Mouse (Mus musculus) CH12.LX (cell line): ENCODE measurements around the gene Ptgis. TPM values are rescaled to one million over a fixed set of nuclear protein-coding genes. Genes with fewer than 3 reads are reported as not detected.

Experiments
- DNase-seq: peaks from one replicate; pipeline ENCODE4 v3.0.0-alpha.2; 2013; ENCODE audit errors: extremely low read depth
- H3K27ac ChIP-seq: 2 replicates; pipeline ENCODE4 v1.5.1; 2012; ENCODE audit warnings: low read depth, mild to moderate bottlenecking, control low read depth, moderate library complexity; ENCODE audit not compliant: insufficient read depth
- H3K27me3 ChIP-seq: replicated peaks from 2 replicates; pipeline ENCODE3; 2012; ENCODE audit warnings: inconsistent platforms
- H3K36me3 ChIP-seq, 2 experiments: replicated peaks in 1 of 2; 2 replicates each; pipeline versions ENCODE3 to v1.6.1; 2012; ENCODE audit warnings: inconsistent platforms in 1 of 2, low read length in 1 of 2, mild to moderate bottlenecking in 1 of 2, mixed read lengths in 1 of 2, moderate library complexity in 1 of 2; ENCODE audit not compliant: control insufficient read depth in 1 of 2, insufficient read depth in 1 of 2
- H3K4me1 ChIP-seq, 2 experiments: 2 replicates each; pipeline ENCODE4 v1.6.1; 2012; ENCODE audit warnings: inconsistent platforms in 1 of 2, moderate library complexity in 1 of 2; ENCODE audit not compliant: insufficient read depth in 2 of 2, control insufficient read depth in 1 of 2
- H3K4me2 ChIP-seq: 2 replicates; pipeline ENCODE4 v1.6.1; 2012; ENCODE audit warnings: low read depth, mild to moderate bottlenecking, control low read depth; ENCODE audit not compliant: poor library complexity, insufficient read depth, severe bottlenecking
- H3K4me3 ChIP-seq, 3 experiments: fragments of 150-350 bp in 1 of 3; sonication (generic) in 1 of 3; replicated peaks in 1 of 3; 2 replicates each; pipeline versions ENCODE3 to v1.5.1; 2011 to 2012; ENCODE audit warnings: low read depth in 2 of 3, low read length in 2 of 3, mild to moderate bottlenecking in 2 of 3, moderate library complexity in 2 of 3, control low read depth in 1 of 3, improper control_type of control experiment in 1 of 3, inconsistent platforms in 1 of 3, mixed read lengths in 1 of 3; ENCODE audit not compliant: poor library complexity in 1 of 3
- H3K79me2 ChIP-seq: replicated peaks from 2 replicates; pipeline ENCODE4 v1.6.1; 2012; ENCODE audit warnings: mild to moderate bottlenecking, moderate library complexity; ENCODE audit not compliant: control insufficient read depth, poor library complexity, insufficient read depth, severe bottlenecking; ENCODE audit errors: extremely low read depth
- H3K9ac ChIP-seq: 2 replicates; pipeline ENCODE4 v1.6.1; 2012; ENCODE audit warnings: low read depth, mild to moderate bottlenecking, control low read depth, moderate library complexity; ENCODE audit not compliant: insufficient read depth
- H3K9me3 ChIP-seq: replicated peaks from 2 replicates; pipeline ENCODE3; 2012; ENCODE audit warnings: low read length, inconsistent platforms, mixed read lengths
- E2F4 ChIP-seq: IDR thresholded peaks from 2 replicates; pipeline ENCODE4 v1.6.1; 2011; ENCODE audit warnings: low read depth, low read length, improper control_type of control experiment; ENCODE audit not compliant: insufficient replicate concordance
- ELF1 ChIP-seq: IDR thresholded peaks from 2 replicates; pipeline ENCODE4 v1.6.1; 2014; ENCODE audit warnings: low read depth, mild to moderate bottlenecking, inconsistent platforms, low read length, improper control_type of control experiment
- EP300 ChIP-seq: IDR thresholded peaks from 2 replicates; pipeline ENCODE4 v1.6.1; 2011; ENCODE audit warnings: low read length, improper control_type of control experiment
- ETS1 ChIP-seq: conservative IDR thresholded peaks from 2 replicates; pipeline ENCODE4 v1.6.1; 2012; ENCODE audit warnings: low read depth, mild to moderate bottlenecking, inconsistent platforms, low read length, improper control_type of control experiment, moderate library complexity
- HCFC1 ChIP-seq: IDR thresholded peaks from 2 replicates; pipeline ENCODE4 v1.6.1; 2012; ENCODE audit warnings: low read depth, mild to moderate bottlenecking, inconsistent platforms, low read length, improper control_type of control experiment
- KAT2A ChIP-seq: IDR thresholded peaks from 2 replicates; pipeline ENCODE4 v1.6.1; 2012; ENCODE audit warnings: low read length, improper control_type of control experiment, inconsistent platforms; ENCODE audit not compliant: insufficient replicate concordance
- MAX ChIP-seq: IDR thresholded peaks from 2 replicates; pipeline ENCODE4 v1.6.1; 2011; ENCODE audit warnings: low read length, improper control_type of control experiment
- MAZ ChIP-seq: IDR thresholded peaks from 2 replicates; pipeline ENCODE4 v1.6.1; 2012; ENCODE audit warnings: low read depth, mild to moderate bottlenecking, inconsistent platforms, low read length, improper control_type of control experiment, moderate library complexity
- MEF2A ChIP-seq: IDR thresholded peaks from 2 replicates; pipeline ENCODE4 v1.6.1; 2014; ENCODE audit warnings: low read depth, mild to moderate bottlenecking, inconsistent platforms, low read length, improper control_type of control experiment, borderline replicate concordance
- MYC ChIP-seq: IDR thresholded peaks from 2 replicates; pipeline ENCODE4 v1.6.1; 2011; ENCODE audit warnings: low read depth, mild to moderate bottlenecking, improper control_type of control experiment, low read length
- PAX5 ChIP-seq: IDR thresholded peaks from 2 replicates; pipeline ENCODE4 v1.6.1; 2012; ENCODE audit warnings: low read length, inconsistent platforms, mixed read lengths
- POLR2A ChIP-seq: IDR thresholded peaks from 2 replicates; pipeline ENCODE4 v1.6.1; 2011; ENCODE audit warnings: low read depth, mild to moderate bottlenecking, improper control_type of control experiment, low read length
- RAD21 ChIP-seq: IDR thresholded peaks from 2 replicates; pipeline ENCODE4 v1.6.1; 2011; ENCODE audit warnings: low read depth, mild to moderate bottlenecking, low read length, improper control_type of control experiment, moderate library complexity
- RCOR1 ChIP-seq: conservative IDR thresholded peaks from 2 replicates; pipeline ENCODE4 v1.6.1; 2012; ENCODE audit warnings: low read depth, mild to moderate bottlenecking, inconsistent platforms, low read length, improper control_type of control experiment
- TCF12 ChIP-seq: IDR thresholded peaks from 2 replicates; pipeline ENCODE4 v1.6.1; 2014; ENCODE audit warnings: low read depth, mild to moderate bottlenecking, inconsistent platforms, low read length, improper control_type of control experiment
- USF1 ChIP-seq: IDR thresholded peaks from 2 replicates; pipeline ENCODE4 v1.6.1; 2014; ENCODE audit warnings: low read depth, mild to moderate bottlenecking, inconsistent platforms, low read length, improper control_type of control experiment
- ZKSCAN1 ChIP-seq: IDR thresholded peaks from 2 replicates; pipeline ENCODE4 v1.6.1; 2012; ENCODE audit warnings: low read depth, inconsistent platforms, low read length, improper control_type of control experiment, borderline replicate concordance
- ZMIZ1 ChIP-seq: IDR thresholded peaks from 2 replicates; pipeline ENCODE4 v1.6.1; 2012; ENCODE audit warnings: low read depth, mild to moderate bottlenecking, inconsistent platforms, low read length, improper control_type of control experiment
- ZNF384 ChIP-seq: IDR thresholded peaks from 2 replicates; pipeline ENCODE4 v1.6.1; 2012; ENCODE audit warnings: low read depth, low read length, improper control_type of control experiment, inconsistent platforms
- dilution Hi-C: fragments of 300-500 bp; cut with MboI; formaldehyde crosslinking; loops from 2 replicates; pipeline ENCODE4 v1.14.3; 2020; ENCODE audit warnings: low sequenced_read_pairs; ENCODE audit not compliant: extremely low pct_unique_long_range_greater_than_20kb, extremely low pct_ligation_motif_present
- in situ Hi-C: fragments of 300-500 bp; cut with MboI; formaldehyde crosslinking; loops from 3 replicates; pipeline ENCODE4 v1.14.3; 2019; ENCODE audit warnings: low sequenced_read_pairs, low pct_ligation_motif_present, low pct_unique_long_range_greater_than_20kb, mixed read lengths
- polyA plus RNA-seq: library from polyadenylated mRNA; unstranded; fragments of >175 nt; gene quantifications from 2 replicates; pipeline ENCODE4 v1.2.1, GENCODE M21; 2012; ENCODE audit warnings: low read depth; ENCODE audit not compliant: insufficient read length
- total RNA-seq, 2 experiments: library from RNA; depleted of rRNA; stranded (reverse); fragments of 300-350 nt in 1 of 2; fragments of >200 nt in 1 of 2; gene quantifications; 2 replicates each; pipeline ENCODE4 v1.2.3; 2012 to 2014

Gene Ptgis
- total and polyA plus RNA-seq, 3 experiments: 7.0 to 15.9 (median 13.4) TPM

GRCm38 (mm10) chr2:167173051-167173875, 67.1 kb downstream of the Ptgis start:
- Histone ChIP-seq H3K27me3 (peaks cover 11% of the 10 kb centered on the region), H3K36me3 (peaks cover 0 to 9% of the 10 kb centered on the region in 2 experiments), H3K9me3 (peaks cover 5% of the 10 kb centered on the region), H3K4me1 (no peaks in the 10 kb centered on the region), H3K4me2 (no peak overlapping the region), H3K4me3 (no peak overlapping the region), H3K27ac (no peak overlapping the region), H3K9ac (no peak overlapping the region), H3K79me2 (no peaks in the 10 kb centered on the region)
- TF ChIP-seq EP300 (no peak), USF1 (no peak), MEF2A (no peak), ZKSCAN1 (peak; percentile 71)
- dilution Hi-C loops (no loop called here), in situ Hi-C loops (no loop called here)
- DNase-seq: no peak

GRCm38 (mm10) chr2:167167515-167168212, 72.7 kb downstream of the Ptgis start:
- peaks cover 12% of the 10 kb centered on the region for H3K27me3 ChIP-seq
- in situ Hi-C loops (loop anchor here (5.0 kb wide), 1 partner anchor 45 kb away; no protein-coding TSS in a partner anchor), dilution Hi-C loops (no loop called here)
- H3K79me2 ChIP-seq: no peaks in the 10 kb centered on the region
- no peak overlapping the region for H3K4me3 ChIP-seq
- peaks cover under 1% of the 10 kb centered on the region for H3K9me3 ChIP-seq
- no peak for TF ChIP-seq POLR2A
- TF ChIP-seq USF1: no peak
- no peak for TF ChIP-seq E2F4
- TF ChIP-seq ZKSCAN1: no peak
- TF ChIP-seq ZMIZ1: no peak
- no peak for TF ChIP-seq MYC
- TF ChIP-seq ELF1: no peak
- TF ChIP-seq PAX5: no peak
- no peak for TF ChIP-seq MAZ
- TF ChIP-seq KAT2A: no peak
- no peak for TF ChIP-seq HCFC1
- TF ChIP-seq ETS1: no peak
- TF ChIP-seq RCOR1: no peak
- TF ChIP-seq ZNF384: no peak
- no peak for TF ChIP-seq TCF12
- no peak for TF ChIP-seq MAX
- TF ChIP-seq EP300: no peak
- TF ChIP-seq RAD21: no peak
- no peak overlapping the region for H3K27ac ChIP-seq
- no peak for DNase-seq
- H3K4me2 ChIP-seq: no peak overlapping the region
- no peaks in the 10 kb centered on the region for H3K36me3 ChIP-seq
- H3K9ac ChIP-seq: no peak overlapping the region
- H3K4me1 ChIP-seq: peaks cover 0 to 19% of the 10 kb centered on the region in 2 experiments; a peak in 2 of 4 replicates
